Mouse (Mus musculus) ES-Bruce4 (cell line): ENCODE measurements at regions not wholly inside any gene's neighbourhood (a gene's known extent, or its start where the extent isn't known, plus 50 kb on each side); places are given as distances from the start of the nearest gene placed in this dataset.
A peak's percentile ranks its signal among the peaks of the same experiment; 100 is the strongest.

Experiments
- H3K27ac ChIP-seq: 2 replicates; pipeline ENCODE4 v1.5.1; 2012; ENCODE audit warnings: low read length, inconsistent platforms; ENCODE audit not compliant: insufficient read depth
- H3K27me3 ChIP-seq: 2 replicates; pipeline ENCODE4 v1.6.1; 2012; ENCODE audit warnings: mild to moderate bottlenecking, low read length, inconsistent platforms; ENCODE audit not compliant: control insufficient read depth, poor library complexity, insufficient read depth, severe bottlenecking
- H3K36me3 ChIP-seq: 2 replicates; pipeline ENCODE4 v1.6.1; 2012; ENCODE audit warnings: inconsistent platforms, mild to moderate bottlenecking, low read length, moderate library complexity; ENCODE audit not compliant: control insufficient read depth, poor library complexity, insufficient read depth, severe bottlenecking
- H3K4me1 ChIP-seq: one replicate; pipeline ENCODE4 v1.8.1; 2011; ENCODE audit warnings: low read length; ENCODE audit not compliant: control insufficient read depth, insufficient read depth
- H3K4me3 ChIP-seq: 2 replicates; pipeline ENCODE4 v1.5.1; 2011; ENCODE audit warnings: low read depth, mild to moderate bottlenecking, low read length
- H3K9ac ChIP-seq: 2 replicates; pipeline ENCODE4 v1.6.1; 2012; ENCODE audit warnings: low read depth, mild to moderate bottlenecking, inconsistent platforms; ENCODE audit not compliant: poor library complexity, severe bottlenecking
- H3K9me3 ChIP-seq: replicated peaks from 2 replicates; pipeline ENCODE4 v1.6.1; 2012; ENCODE audit warnings: mild to moderate bottlenecking, low read length, inconsistent platforms; ENCODE audit not compliant: control insufficient read depth, poor library complexity, insufficient read depth, severe bottlenecking
- CTCF ChIP-seq: IDR thresholded peaks from one replicate; pipeline ENCODE4 v1.8.1; 2011; ENCODE audit warnings: low read depth, low read length
- EP300 ChIP-seq: IDR thresholded peaks from 2 replicates; pipeline ENCODE4 v1.6.1; 2011; ENCODE audit warnings: low read depth, low read length; ENCODE audit not compliant: insufficient read depth
- POLR2A ChIP-seq: IDR thresholded peaks from one replicate; pipeline ENCODE4 v1.8.1; 2011; ENCODE audit warnings: low read length; ENCODE audit not compliant: insufficient read depth

GRCm38 (mm10) chr4:39508866-39509265 is 58.8 kb downstream of the 1700009N14Rik start:
- no peaks in the 10 kb centered on the region for H3K9me3 ChIP-seq
- H3K27me3 ChIP-seq, result no peaks in the 10 kb centered on the region
- no peak overlapping the region for H3K4me3 ChIP-seq
- no peak overlapping the region for H3K9ac ChIP-seq
- H3K27ac ChIP-seq, result no peak overlapping the region
- TF ChIP-seq CTCF (no peak), POLR2A (no peak), EP300 (no peak)
- H3K36me3 ChIP-seq, result no peaks in the 10 kb centered on the region
- no peaks in the 10 kb centered on the region for H3K4me1 ChIP-seq

GRCm38 (mm10) chr4:39527492-39527891 is 77.4 kb downstream of the 1700009N14Rik start:
- Histone ChIP-seq H3K4me1 (no peaks in the 10 kb centered on the region), H3K9ac (no peak overlapping the region), H3K4me3 (no peak overlapping the region), H3K9me3 (no peaks in the 10 kb centered on the region), H3K27me3 (no peaks in the 10 kb centered on the region), H3K36me3 (no peaks in the 10 kb centered on the region), H3K27ac (no peak overlapping the region)
- no peak for TF ChIP-seq EP300
- TF ChIP-seq CTCF, result no peak
- TF ChIP-seq POLR2A, result no peak

- no peak overlapping the region for H3K9ac ChIP-seq
- TF ChIP-seq EP300, result no peak
- no peak for TF ChIP-seq CTCF
- TF ChIP-seq POLR2A, result no peak
- no peaks in the 10 kb centered on the region for H3K4me1 ChIP-seq
- H3K9me3 ChIP-seq, result no peaks in the 10 kb centered on the region
- no peak overlapping the region for H3K27ac ChIP-seq
- no peaks in the 10 kb centered on the region for H3K27me3 ChIP-seq
- no peak overlapping the region for H3K4me3 ChIP-seq
- H3K36me3 ChIP-seq, result no peaks in the 10 kb centered on the region
These were observed 78.6 kb downstream of the 1700009N14Rik start for GRCm38 (mm10) chr4:39528661-39529060.

GRCm38 (mm10) chr4:39556101-39556763 is 106.1 kb downstream of the 1700009N14Rik start:
- Histone ChIP-seq H3K4me3 (no peak overlapping the region), H3K27me3 (no peaks in the 10 kb centered on the region)
- no peak for TF ChIP-seq CTCF
- TF ChIP-seq POLR2A, result no peak

DNA sequence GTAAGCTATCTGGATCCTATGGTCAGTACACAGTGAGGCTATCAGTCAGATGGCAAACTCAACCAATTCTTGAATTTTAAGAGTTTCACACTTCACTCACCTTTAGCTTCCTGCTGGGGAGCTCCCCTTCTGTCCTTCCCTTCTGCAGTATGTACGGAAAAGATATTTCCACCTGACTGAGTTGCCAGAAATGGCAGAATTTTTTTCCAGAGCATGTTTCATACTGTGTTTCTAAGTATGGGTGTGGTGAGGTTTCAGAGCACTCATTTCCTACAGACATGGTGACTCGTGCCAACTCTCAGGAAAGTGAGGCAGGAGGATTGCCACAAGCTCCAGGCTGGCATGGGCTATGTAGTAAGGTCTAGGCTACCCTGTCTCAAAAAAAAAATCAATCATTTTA is 147.3 kb downstream of the 1700009N14Rik start:
- H3K36me3 ChIP-seq, result no peaks in the 10 kb centered on the region
- H3K9ac ChIP-seq, result no peak overlapping the region
- H3K9me3 ChIP-seq, result no peaks in the 10 kb centered on the region
- no peaks in the 10 kb centered on the region for H3K4me1 ChIP-seq
- H3K4me3 ChIP-seq, result no peak overlapping the region
- no peak for TF ChIP-seq CTCF
- TF ChIP-seq EP300, result no peak
- no peak for TF ChIP-seq POLR2A
- no peak overlapping the region for H3K27ac ChIP-seq
- H3K27me3 ChIP-seq, result no peaks in the 10 kb centered on the region

More at GRCm38 (mm10) chr4:39556101-39556763, 106.1 kb downstream of the 1700009N14Rik start:
- Histone ChIP-seq H3K4me1 (no peaks in the 10 kb centered on the region), H3K27ac (peak overlapping the region; percentile 51), H3K9ac (no peak overlapping the region), H3K36me3 (no peaks in the 10 kb centered on the region), H3K9me3 (no peaks in the 10 kb centered on the region)

DNA sequence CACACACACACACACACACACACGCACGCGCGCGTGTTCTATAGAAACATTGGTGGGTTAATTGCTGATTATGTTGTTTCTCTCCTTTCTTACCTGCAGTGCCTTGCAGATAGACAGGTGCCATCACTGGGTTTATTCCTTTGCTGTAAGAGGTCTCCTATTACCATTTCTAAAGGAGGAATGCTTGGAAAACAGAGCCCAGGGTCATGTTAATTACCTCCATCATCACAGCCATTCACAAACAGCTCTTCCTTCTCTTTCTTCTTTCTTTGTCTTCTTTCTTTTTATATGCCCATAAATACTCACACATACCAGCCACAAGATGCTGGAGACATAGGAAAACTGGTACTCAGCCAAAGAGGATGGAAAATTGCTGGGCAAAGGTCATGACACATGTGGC is 155.0 kb downstream of the 1700009N14Rik start:
- TF ChIP-seq POLR2A (no peak), EP300 (no peak), CTCF (no peak)
- Histone ChIP-seq H3K4me1 (no peaks in the 10 kb centered on the region), H3K9me3 (peaks cover 4% of the 10 kb centered on the region; the same call in 1 of the 2 replicates), H3K27me3 (no peaks in the 10 kb centered on the region), H3K9ac (no peak overlapping the region), H3K27ac (peak overlapping the region; percentile 70; the same call in 1 of the 2 replicates), H3K4me3 (no peak overlapping the region), H3K36me3 (no peaks in the 10 kb centered on the region)
